Mouse (Mus musculus): Measurements from ENCODE around the gene Hbb-bh2.
"Not testable (repeated sequence)": the region's sequence is repeated elsewhere in the genome, so short reads cannot be mapped to it uniquely, and the experiment has no call there.

Hbb-bh2 gene

GRCm38 (mm10) chr7:103840268-103840667 is at the start of gene Hbb-bh2:
Hbb-bh2 (minus strand) TSS chr7:103840520.
- DNase-seq = no peak

DNA sequence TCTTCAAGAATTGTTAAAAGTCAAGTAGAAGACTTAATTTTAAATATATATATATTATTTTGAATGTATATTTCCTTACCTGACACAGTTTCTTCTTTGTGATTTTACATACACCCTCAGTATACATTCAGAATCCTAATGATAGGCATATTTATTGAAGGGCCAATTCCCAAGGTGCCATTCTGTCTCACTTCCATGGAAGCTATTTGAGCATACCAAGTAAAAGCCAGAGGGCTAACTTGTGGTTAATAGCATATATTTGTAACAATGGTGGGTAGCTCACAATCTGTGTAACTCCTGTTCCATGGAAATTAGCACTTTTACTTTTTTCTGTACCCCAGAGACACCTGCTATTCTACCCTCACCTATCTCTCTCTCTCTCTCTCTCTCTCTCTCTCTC is 45.8 kb upstream of the Hbb-bh2 start, which contains the start of gene Olfr66:
Olfr66 (minus strand) TSS at position 101 of the 400 bp plus-strand sequence.
- no peak for DNase-seq

GRCm38 (mm10) chr7:103877093-103877492 is 36.8 kb upstream of the Hbb-bh2 start:
- no peak for DNase-seq

- DNase-seq = no peak
Measured at GRCm38 (mm10) chr7:103874451-103874850, 34.1 kb upstream of the Hbb-bh2 start.

DNA sequence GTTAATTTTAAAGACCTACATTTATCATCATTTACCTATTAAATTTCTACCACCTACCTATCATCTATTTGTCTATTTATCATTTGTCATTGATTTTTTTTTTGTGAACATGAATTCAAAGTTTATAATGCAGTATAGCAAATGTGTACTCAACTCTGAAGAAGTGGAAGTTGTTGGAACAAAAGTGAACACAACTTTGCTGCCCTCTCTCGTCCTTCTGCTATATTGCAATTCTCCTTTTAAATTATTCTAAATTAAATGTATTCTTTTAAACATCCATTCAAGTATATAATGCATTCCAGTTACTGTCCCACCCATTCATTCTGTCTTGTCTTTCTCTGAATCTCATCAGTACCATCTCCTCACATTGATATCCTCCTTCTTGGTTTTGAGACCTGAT is 32.7 kb upstream of the Hbb-bh2 start:
- DNase-seq = no peak

- DNase-seq = no peak
Measured at GRCm38 (mm10) chr7:103870667-103871066, 30.3 kb upstream of the Hbb-bh2 start.

DNA sequence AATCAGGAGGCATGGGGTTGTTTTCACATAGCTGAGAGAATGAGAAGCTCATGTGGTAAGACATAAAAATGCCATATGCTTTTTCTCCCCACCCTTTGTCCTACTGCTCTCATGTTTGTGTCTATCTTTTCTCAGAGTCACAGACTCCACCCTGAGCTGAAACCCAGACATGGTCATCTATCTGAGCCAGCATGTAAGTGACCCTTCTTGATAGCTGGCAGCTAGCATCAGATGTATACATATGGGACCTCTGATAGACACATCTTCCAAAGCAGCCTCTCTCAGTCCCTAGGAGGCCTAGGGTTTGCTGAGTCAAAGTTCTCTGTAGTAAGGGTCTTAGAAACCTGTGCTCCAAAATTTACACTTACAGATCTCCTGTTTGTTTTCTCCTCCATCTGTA is 25.4 kb upstream of the Hbb-bh2 start:
- DNase-seq = no peak

DNA sequence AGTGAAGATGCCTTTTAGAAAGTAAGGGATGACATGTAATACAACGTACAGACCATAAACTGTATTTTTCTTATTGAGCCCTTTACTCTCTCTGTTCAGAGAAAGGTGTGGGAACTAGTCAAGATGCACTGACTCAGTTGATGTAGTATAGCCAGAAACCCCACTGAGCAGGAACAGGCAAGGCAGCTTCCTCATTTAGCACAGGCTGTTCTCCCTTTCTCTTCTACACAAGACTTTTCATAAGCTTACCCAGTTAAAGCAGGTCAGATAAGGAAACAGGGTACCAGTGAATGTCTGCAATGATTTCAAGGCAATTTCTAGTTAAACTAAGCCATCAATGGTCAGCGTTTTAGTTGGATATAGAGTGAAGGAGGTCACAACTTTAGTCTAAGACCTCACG is 21.2 kb upstream of the Hbb-bh2 start:
- DNase-seq = no peak

DNA sequence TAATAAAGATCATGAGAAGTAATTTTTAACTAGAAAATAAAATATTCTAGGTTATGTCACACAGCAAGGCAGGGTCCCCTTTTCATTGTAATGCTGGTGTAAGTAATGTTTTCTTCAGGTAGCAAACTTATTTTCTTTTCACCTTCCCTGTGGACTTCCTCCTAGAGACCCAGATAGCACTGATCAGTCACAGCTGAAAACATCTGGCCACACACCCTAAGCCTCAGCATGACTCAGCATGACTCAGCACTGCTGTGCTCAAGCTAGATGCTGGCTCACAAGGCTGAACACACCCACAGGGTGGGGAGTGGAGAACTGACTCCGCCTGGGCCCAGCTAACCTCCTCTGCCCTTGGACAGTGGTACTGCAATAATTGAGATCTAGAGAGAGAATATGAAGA is 20.5 kb upstream of the Hbb-bh2 start:
- DNase-seq = no peak

DNA sequence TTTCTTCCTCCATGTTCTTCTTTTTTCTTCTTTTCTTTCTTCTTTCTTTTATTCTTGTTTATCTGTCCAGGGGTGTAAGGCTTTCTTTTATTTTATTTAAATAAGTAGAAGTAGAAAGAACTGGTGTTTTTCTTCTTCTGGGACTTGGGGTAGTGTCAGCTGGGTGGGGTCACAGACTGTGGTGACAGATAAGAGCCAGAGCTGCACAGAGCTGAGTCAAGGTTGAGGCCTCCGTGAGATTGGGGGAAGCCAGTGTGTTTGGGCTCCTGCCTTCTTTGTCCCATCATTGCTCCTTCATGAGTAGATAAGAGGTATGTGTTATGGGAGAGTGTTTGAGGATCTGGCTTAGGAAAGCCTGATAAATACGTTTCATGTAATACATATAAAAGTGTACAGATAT is 18.8 kb upstream of the Hbb-bh2 start:
- DNase-seq = no peak

DNA sequence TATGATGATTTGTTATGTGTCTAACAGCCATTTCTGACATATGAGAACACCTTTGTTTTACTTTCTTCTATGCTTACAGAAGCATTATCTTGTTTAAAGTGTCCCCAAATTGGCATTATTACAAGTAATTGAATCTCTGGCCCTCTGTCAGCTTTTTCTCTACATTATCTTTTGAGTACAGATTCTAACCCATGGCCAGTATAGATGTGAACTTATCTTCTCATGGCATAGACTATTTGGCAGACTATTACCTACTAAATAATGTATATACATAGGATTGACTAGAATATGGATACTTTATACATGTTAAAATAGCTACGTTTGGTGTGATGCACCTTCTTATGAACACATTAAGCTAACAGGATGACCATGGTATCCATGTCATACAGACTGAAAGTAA is 14.3 kb upstream of the Hbb-bh2 start:
- DNase-seq = no peak

GRCm38 (mm10) chr7:103853090-103853489 is 12.8 kb upstream of the Hbb-bh2 start, which contains the start of gene Hbb-y:
Hbb-y (minus strand) TSS chr7:103853216.
- no peak for DNase-seq

- no peak for DNase-seq
Measured at GRCm38 (mm10) chr7:103844525-103845325, 4.4 kb upstream of the Hbb-bh2 start.

DNA sequence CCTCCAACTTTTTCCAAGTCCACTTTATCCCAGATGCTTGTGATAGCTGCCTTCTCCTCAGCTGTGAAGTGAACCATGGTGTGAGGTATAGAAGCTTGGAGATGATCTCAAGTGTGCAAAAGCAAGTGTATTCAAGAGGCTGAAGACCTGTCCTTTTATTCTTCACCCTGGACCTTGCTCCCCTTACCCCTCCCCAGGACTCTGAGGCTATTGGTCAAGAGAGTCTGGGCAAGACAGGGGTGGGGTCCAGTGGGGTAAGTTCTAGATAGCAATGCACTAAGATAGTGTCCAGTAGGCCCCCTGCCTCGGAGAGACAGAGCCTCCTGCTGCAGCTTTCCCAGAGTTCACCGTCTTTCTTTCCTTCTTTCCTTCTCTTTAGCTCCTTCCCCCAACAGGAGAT is 2.7 kb upstream of the Hbb-bh2 start, which contains the start of gene Hbb-bh1:
Hbb-bh1 (minus strand) TSS at position 131 of the 400 bp plus-strand sequence.
- no peak for DNase-seq

GRCm38 (mm10) chr7:103827808-103828207 is 12.5 kb downstream of the Hbb-bh2 start, which contains the start of gene Hbb-bs:
Hbb-bs (minus strand) TSS chr7:103828096.
- no peak for DNase-seq

DNA sequence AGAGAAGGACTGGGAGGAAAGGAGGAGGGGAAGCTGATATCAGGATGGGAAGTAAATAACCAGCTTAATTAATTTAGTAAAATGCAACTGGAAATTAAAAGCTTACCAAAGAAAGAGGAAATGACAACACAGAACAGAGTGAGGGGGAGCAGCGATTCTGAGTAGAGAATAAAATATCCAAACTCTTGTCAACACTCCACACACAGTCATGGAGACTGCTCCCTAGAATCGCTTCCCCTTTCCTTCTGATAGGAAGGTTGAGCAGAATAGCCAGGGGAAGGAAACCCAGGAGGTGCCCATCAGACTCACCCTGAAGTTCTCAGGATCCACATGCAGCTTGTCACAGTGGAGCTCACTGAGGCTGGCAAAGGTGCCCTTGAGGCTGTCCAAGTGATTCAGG is 13.2 kb downstream of the Hbb-bh2 start:
- not testable (repeated sequence) for DNase-seq

GRCm38 (mm10) chr7:103826255-103826887 is 13.9 kb downstream of the Hbb-bh2 start:
- DNase-seq = no peak

DNA sequence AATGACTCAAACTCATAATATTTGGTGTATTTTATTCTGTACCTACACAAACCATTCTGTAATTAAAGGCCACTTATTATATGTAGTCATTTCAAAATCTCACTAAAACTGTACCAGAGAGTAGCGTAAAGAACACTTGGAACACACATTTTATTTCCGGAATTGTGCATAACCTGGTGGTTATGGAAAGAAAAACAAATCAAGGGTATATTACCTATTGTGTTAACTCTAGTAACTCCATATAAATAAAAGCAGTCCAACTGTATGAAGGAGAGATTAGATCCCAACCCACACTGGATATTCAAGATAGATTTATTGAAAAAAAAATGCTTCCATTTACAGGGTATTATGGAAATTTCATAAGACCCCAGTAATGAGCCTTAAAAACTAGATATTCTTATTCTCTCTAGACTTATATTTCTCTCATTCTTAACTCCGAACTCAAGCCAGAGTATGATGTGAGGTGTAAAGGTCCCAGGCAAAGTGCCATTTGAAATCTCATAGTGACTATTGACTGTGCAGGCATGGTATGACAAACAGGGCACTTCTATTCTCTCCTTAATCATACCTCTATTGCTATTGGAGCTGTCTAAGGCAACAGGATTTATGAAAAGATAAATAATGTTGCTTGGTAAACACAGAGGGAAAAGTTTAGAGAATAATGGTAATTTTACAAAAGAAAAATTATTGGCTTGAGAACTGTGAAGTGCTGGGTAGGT is 14.6 kb downstream of the Hbb-bh2 start:
- DNase-seq = no peak

DNA sequence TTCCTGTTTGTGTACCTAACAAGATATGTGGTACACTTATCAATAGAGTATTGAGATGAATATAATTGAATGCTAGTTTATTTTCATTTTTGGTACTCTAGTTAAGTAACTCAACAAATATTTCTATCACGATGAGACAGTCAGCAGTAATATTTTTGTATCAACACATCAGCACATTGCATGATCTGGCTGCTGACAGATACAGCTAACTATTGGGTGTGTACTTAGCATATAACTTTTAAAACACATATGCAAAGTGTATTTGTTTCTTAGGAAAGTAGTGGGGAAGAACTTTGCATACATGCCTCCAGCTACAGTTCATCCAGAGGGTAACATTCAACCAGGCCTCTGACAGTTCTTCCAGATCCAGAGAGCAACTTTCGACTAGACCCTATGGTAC is 15.7 kb downstream of the Hbb-bh2 start:
- no peak for DNase-seq

- not testable (repeated sequence) for DNase-seq
Measured at GRCm38 (mm10) chr7:103815085-103815484, 25.2 kb downstream of the Hbb-bh2 start.

DNA sequence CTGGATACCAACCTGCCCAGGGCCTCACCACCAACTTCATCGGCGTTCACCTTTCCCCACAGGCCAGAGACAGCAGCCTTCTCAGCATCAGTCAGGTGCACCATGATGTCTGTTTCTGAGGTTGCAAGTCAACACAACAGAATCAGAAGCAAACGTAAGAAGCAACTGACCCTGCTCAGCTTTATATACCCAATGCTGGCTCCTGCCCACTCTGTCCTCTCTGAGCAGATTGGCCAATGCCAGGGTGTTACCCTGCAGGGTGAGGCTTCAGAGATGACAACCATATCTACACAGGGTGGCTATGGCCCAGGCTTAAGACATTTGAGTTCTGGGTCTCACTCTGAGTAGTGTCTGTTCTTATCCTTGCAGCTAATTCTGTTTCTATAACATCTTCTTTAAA is 26.6 kb downstream of the Hbb-bh2 start, which contains the start of gene Hbb-bt:
Hbb-bt (minus strand) TSS at position 231 of the 400 bp plus-strand sequence.
- no peak for DNase-seq

GRCm38 (mm10) chr7:103813152-103813551 is 27.2 kb downstream of the Hbb-bh2 start:
- DNase-seq = not testable (repeated sequence)

- no peak for DNase-seq
Measured at GRCm38 (mm10) chr7:103812174-103812573, 28.1 kb downstream of the Hbb-bh2 start.
